Mouse (Mus musculus): ENCODE measurements at regions not wholly inside any gene's neighbourhood (a gene's known extent, or its start where the extent isn't known, plus 50 kb on each side); places are given as distances from the start of the nearest gene placed in this dataset.

GRCm38 (mm10) chr4:110120761-110121160, 142.9 kb downstream of the Dmrta2 start:
- H3K27me3 ChIP-seq (replicated peaks) = no peaks in the 10 kb centered on the region
- no peaks in the 10 kb centered on the region for H3K4me1 ChIP-seq
- TF ChIP-seq GATA1 (IDR thresholded peaks at IDR 0.05; ENCODE audit: borderline replicate concordance, low read length) = no peak
- no peak for TF ChIP-seq FLI1 (IDR thresholded peaks at IDR 0.05; ENCODE audit: low read length)
- no peaks in the 10 kb centered on the region for H3K9me3 ChIP-seq
- H3K4me3 ChIP-seq (replicated peaks) = no peak overlapping the region
- H3K36me3 ChIP-seq (replicated peaks; ENCODE audit: low read length) = no peaks in the 10 kb centered on the region

- H3K4me3 ChIP-seq (replicated peaks) = no peak overlapping the region
- TF ChIP-seq GATA1 (IDR thresholded peaks at IDR 0.05; ENCODE audit: borderline replicate concordance, low read length) (no peak), FLI1 (IDR thresholded peaks at IDR 0.05; ENCODE audit: low read length) (no peak)
- no peaks in the 10 kb centered on the region for H3K36me3 ChIP-seq (replicated peaks; ENCODE audit: low read length)
- no peaks in the 10 kb centered on the region for H3K4me1 ChIP-seq
- no peaks in the 10 kb centered on the region for H3K9me3 ChIP-seq
- H3K27me3 ChIP-seq (replicated peaks) = no peaks in the 10 kb centered on the region
Observed at GRCm38 (mm10) chr4:110121447-110121846, 143.6 kb downstream of the Dmrta2 start.

GRCm38 (mm10) chr4:110125067-110125784, 147.4 kb downstream of the Dmrta2 start:
- no peak for TF ChIP-seq GATA1 (IDR thresholded peaks at IDR 0.05; ENCODE audit: borderline replicate concordance, low read length)
- TF ChIP-seq FLI1 (IDR thresholded peaks at IDR 0.05; ENCODE audit: low read length) = no peak
- no peaks in the 10 kb centered on the region for H3K36me3 ChIP-seq (replicated peaks; ENCODE audit: low read length)
- no peaks in the 10 kb centered on the region for H3K4me1 ChIP-seq
- H3K4me3 ChIP-seq (replicated peaks) = no peak overlapping the region
- no peaks in the 10 kb centered on the region for H3K9me3 ChIP-seq
- H3K27me3 ChIP-seq (replicated peaks) = no peaks in the 10 kb centered on the region

GRCm38 (mm10) chr4:110127941-110128520, 150.2 kb downstream of the Dmrta2 start:
- H3K27me3 ChIP-seq (replicated peaks) = no peaks in the 10 kb centered on the region

GRCm38 (mm10) chr4:110128918-110129317, 151.1 kb downstream of the Dmrta2 start:
- Histone ChIP-seq H3K4me3 (replicated peaks) (no peak overlapping the region), H3K36me3 (replicated peaks; ENCODE audit: low read length) (no peaks in the 10 kb centered on the region), H3K9me3 (no peaks in the 10 kb centered on the region), H3K27me3 (replicated peaks) (no peaks in the 10 kb centered on the region), H3K4me1 (no peaks in the 10 kb centered on the region)
- TF ChIP-seq FLI1 (IDR thresholded peaks at IDR 0.05; ENCODE audit: low read length) = no peak
- no peak for TF ChIP-seq GATA1 (IDR thresholded peaks at IDR 0.05; ENCODE audit: borderline replicate concordance, low read length)

More at GRCm38 (mm10) chr4:110127941-110128520, 150.2 kb downstream of the Dmrta2 start:
- no peaks in the 10 kb centered on the region for H3K4me1 ChIP-seq
- H3K4me3 ChIP-seq (replicated peaks) = no peak overlapping the region
- no peaks in the 10 kb centered on the region for H3K9me3 ChIP-seq
- TF ChIP-seq GATA1 (IDR thresholded peaks at IDR 0.05; ENCODE audit: borderline replicate concordance, low read length) = no peak
- no peak for TF ChIP-seq FLI1 (IDR thresholded peaks at IDR 0.05; ENCODE audit: low read length)
- no peaks in the 10 kb centered on the region for H3K36me3 ChIP-seq (replicated peaks; ENCODE audit: low read length)

GRCm38 (mm10) chr4:110129518-110129917, 151.7 kb downstream of the Dmrta2 start:
- Histone ChIP-seq H3K27me3 (replicated peaks) (no peaks in the 10 kb centered on the region), H3K4me3 (replicated peaks) (no peak overlapping the region), H3K9me3 (no peaks in the 10 kb centered on the region), H3K36me3 (replicated peaks; ENCODE audit: low read length) (no peaks in the 10 kb centered on the region), H3K4me1 (no peaks in the 10 kb centered on the region)
- TF ChIP-seq FLI1 (IDR thresholded peaks at IDR 0.05; ENCODE audit: low read length) (no peak), GATA1 (IDR thresholded peaks at IDR 0.05; ENCODE audit: borderline replicate concordance, low read length) (no peak)

GRCm38 (mm10) chr4:110132061-110132460, 154.2 kb downstream of the Dmrta2 start:
- no peaks in the 10 kb centered on the region for H3K9me3 ChIP-seq
- no peaks in the 10 kb centered on the region for H3K27me3 ChIP-seq (replicated peaks)
- TF ChIP-seq FLI1 (IDR thresholded peaks at IDR 0.05; ENCODE audit: low read length) (no peak), GATA1 (IDR thresholded peaks at IDR 0.05; ENCODE audit: borderline replicate concordance, low read length) (no peak)
- H3K4me1 ChIP-seq = no peaks in the 10 kb centered on the region
- H3K36me3 ChIP-seq (replicated peaks; ENCODE audit: low read length) = no peaks in the 10 kb centered on the region
- no peak overlapping the region for H3K4me3 ChIP-seq (replicated peaks)

GRCm38 (mm10) chr4:110134036-110134435, 156.2 kb downstream of the Dmrta2 start:
- Histone ChIP-seq H3K4me3 (replicated peaks) (no peak overlapping the region), H3K4me1 (no peaks in the 10 kb centered on the region), H3K36me3 (replicated peaks; ENCODE audit: low read length) (no peaks in the 10 kb centered on the region), H3K9me3 (no peaks in the 10 kb centered on the region), H3K27me3 (replicated peaks) (no peaks in the 10 kb centered on the region)
- no peak for TF ChIP-seq FLI1 (IDR thresholded peaks at IDR 0.05; ENCODE audit: low read length)
- no peak for TF ChIP-seq GATA1 (IDR thresholded peaks at IDR 0.05; ENCODE audit: borderline replicate concordance, low read length)

GRCm38 (mm10) chr4:110145229-110145628, 167.4 kb downstream of the Dmrta2 start:
- peaks cover 9% of the 10 kb centered on the region; the same call in 1 of the 2 replicates for H3K9me3 ChIP-seq
- H3K4me1 ChIP-seq = no peaks in the 10 kb centered on the region
- TF ChIP-seq GATA1 (IDR thresholded peaks at IDR 0.05; ENCODE audit: borderline replicate concordance, low read length) = no peak
- TF ChIP-seq FLI1 (IDR thresholded peaks at IDR 0.05; ENCODE audit: low read length) = no peak
- H3K27me3 ChIP-seq (replicated peaks) = no peaks in the 10 kb centered on the region
- no peaks in the 10 kb centered on the region for H3K36me3 ChIP-seq (replicated peaks; ENCODE audit: low read length)
- peak overlapping the region; percentile 20 for H3K4me3 ChIP-seq (replicated peaks)
